Mouse (Mus musculus): ENCODE results near the gene AC124502.3.

DNA sequence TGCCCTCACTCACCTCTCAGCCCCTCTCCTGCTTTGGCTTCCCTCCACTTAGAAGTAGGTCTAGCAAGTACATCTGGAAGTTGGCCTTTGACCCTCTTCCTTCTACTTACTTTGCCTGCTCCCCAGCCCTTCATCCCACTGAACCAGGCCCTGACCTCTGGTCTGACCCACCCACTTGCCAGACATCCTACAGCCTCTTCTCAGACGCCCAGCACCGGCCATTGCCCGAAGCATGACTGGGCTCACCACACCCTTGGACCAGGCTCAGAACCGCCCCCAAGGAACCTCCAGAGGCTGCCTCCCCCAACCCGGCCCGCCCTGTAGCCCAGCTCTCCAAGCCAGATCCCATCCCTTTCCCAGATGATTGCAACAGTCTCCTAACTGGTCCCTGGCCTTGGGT, 23.8 kb downstream of the AC124502.3 start:
- TF ChIP-seq CTCF (IDR thresholded peaks at IDR 0.05; ENCODE audit: control insufficient read depth, insufficient read depth, insufficient replicate concordance, low read depth, low read length), result no peak
- no peak for TF ChIP-seq POLR2A (IDR thresholded peaks at IDR 0.05; ENCODE audit: control insufficient read depth, low read depth, low read length)
